Mouse (Mus musculus) left cerebral cortex, postnatal 4 days (tissue): Measurements from ENCODE around the gene Lrrc3c. TPM values are rescaled to one million over a fixed set of nuclear protein-coding genes. Genes with fewer than 3 reads are reported as not detected.
"Not testable (repeated sequence)": the region's sequence is repeated elsewhere in the genome, so short reads cannot be mapped to it uniquely, and the experiment has no call there.

ENCODE experiments used
- DNase-seq: peaks from one replicate; pipeline ENCODE4 v3.0.0-alpha.2; 2022
- intact Hi-C: fragments of 180-260 bp; cut with DNase I; formaldehyde crosslinking; loops from one replicate; pipeline ENCODE4 v1.15.1; 2025
- total RNA-seq, 2 experiments: library from RNA; stranded (reverse); gene quantifications; 2 replicates each; pipeline ENCODE4 v1.2.3; 2021

Gene Lrrc3c
- total RNA-seq, 2 experiments from 2014 or later = not detected

- intact Hi-C loops, DNase-seq: not testable (repeated sequence)
Measured at GRCm38 (mm10) chr11:98624381-98624780, 26.3 kb downstream of the Lrrc3c start.

- intact Hi-C loops = no loop called here
- DNase-seq = no peak
Measured at GRCm38 (mm10) chr11:98625611-98626410, 27.7 kb downstream of the Lrrc3c start, which contains the start of the genes Gm12355 and Gsdma3. Gm12355 (minus strand) TSS chr11:98625661. Gsdma3 (plus strand) TSS chr11:98626360.

GRCm38 (mm10) chr11:98628706-98629105, 30.6 kb downstream of the Lrrc3c start:
- no peak for DNase-seq
- intact Hi-C loops = no loop called here

- intact Hi-C loops = no loop called here
Measured at GRCm38 (mm10) chr11:98630646-98631045, 32.6 kb downstream of the Lrrc3c start.

GRCm38 (mm10) chr11:98635312-98635970, 37.4 kb downstream of the Lrrc3c start:
- intact Hi-C loops = not testable (repeated sequence)
- peak; percentile 24 for DNase-seq

More at GRCm38 (mm10) chr11:98630646-98631045, 32.6 kb downstream of the Lrrc3c start:
- no peak for DNase-seq

GRCm38 (mm10) chr11:98637501-98637900, 39.4 kb downstream of the Lrrc3c start:
- intact Hi-C loops = no loop called here
- no peak for DNase-seq

- intact Hi-C loops = no loop called here
- DNase-seq = no peak
Measured at GRCm38 (mm10) chr11:98640091-98640490, 42.0 kb downstream of the Lrrc3c start.

GRCm38 (mm10) chr11:98644757-98645156, 46.7 kb downstream of the Lrrc3c start:
- intact Hi-C loops = no loop called here
- no peak for DNase-seq

GRCm38 (mm10) chr11:98645946-98646345, 47.9 kb downstream of the Lrrc3c start:
- intact Hi-C loops = no loop called here
- DNase-seq = no peak

- intact Hi-C loops = no loop called here
- DNase-seq = no peak
Measured at GRCm38 (mm10) chr11:98646459-98646858, 48.4 kb downstream of the Lrrc3c start, which contains the start of gene Gsdma2. Gsdma2 (plus strand) TSS chr11:98646759.

Other genes with a start within 250 kb of the Lrrc3c start
- gene Ppp1r1b, start 249.9 kb upstream of the Lrrc3c start, total RNA-seq = 10 to 100 TPM; 52.3 to 53.4 TPM
- 10 to 100 TPM; 21.3 to 26.0 TPM for gene Stard3, start 239.9 kb upstream of the Lrrc3c start, total RNA-seq
- gene Tcap, start 214.5 kb upstream of the Lrrc3c start, total RNA-seq = under 1 TPM; 0.56 to 0.64 TPM
- gene Pnmt, start 211.8 kb upstream of the Lrrc3c start, total RNA-seq = 1 to 10 TPM in 1 of 2 experiments, not detected in 1; 1.0 TPM
- gene Pgap3, start 197.8 kb upstream of the Lrrc3c start, total RNA-seq = 1 to 10 TPM; 7.6 to 9.2 TPM
- gene Erbb2, start 185.8 kb upstream of the Lrrc3c start, total RNA-seq = 1 to 10 TPM; 3.9 to 4.1 TPM
- 100 to 1,000 TPM; 111 to 118 TPM for gene Mien1, start 159.3 kb upstream of the Lrrc3c start, total RNA-seq
- gene Grb7, start 151.9 kb upstream of the Lrrc3c start, total RNA-seq = 1 to 10 TPM; 2.2 to 2.3 TPM
- under 1 TPM; 0.38 to 0.46 TPM for gene Ikzf3, start 52.3 kb upstream of the Lrrc3c start, total RNA-seq
- not detected for gene Zpbp2, start 47.2 kb upstream of the Lrrc3c start, total RNA-seq
- 10 to 100 TPM; 60.7 to 64.9 TPM for gene Ormdl3, start 10.9 kb upstream of the Lrrc3c start, total RNA-seq
- 10 to 100 TPM; 24.2 to 26.4 TPM for gene Gm12355, start 27.4 kb downstream of the Lrrc3c start, total RNA-seq
- not detected for gene Gsdma3, start 28.1 kb downstream of the Lrrc3c start, total RNA-seq
- gene Gsdma2, start 48.5 kb downstream of the Lrrc3c start, total RNA-seq = not detected
- not detected for gene Gsdma, start 66.1 kb downstream of the Lrrc3c start, total RNA-seq
- 100 to 1,000 TPM; 131 to 145 TPM for gene Psmd3, start 84.3 kb downstream of the Lrrc3c start, total RNA-seq
- not detected for gene Csf3, start 103.0 kb downstream of the Lrrc3c start, total RNA-seq
- 10 to 100 TPM; 96.8 to 99.4 TPM for gene Med24, start 131.1 kb downstream of the Lrrc3c start, total RNA-seq
- 1,000 to 10,000 TPM; 1,274 to 1,289 TPM for gene Thra, start 142.3 kb downstream of the Lrrc3c start, total RNA-seq
- 10 to 100 TPM; 31.9 TPM for gene Nr1d1, start 177.0 kb downstream of the Lrrc3c start, total RNA-seq
- gene Msl1, start 197.2 kb downstream of the Lrrc3c start, total RNA-seq = 100 to 1,000 TPM; 163 to 166 TPM
- 10 to 100 TPM; 61.0 to 67.1 TPM for gene Casc3, start 206.6 kb downstream of the Lrrc3c start, total RNA-seq
- gene Rapgefl1, start 238.5 kb downstream of the Lrrc3c start, total RNA-seq = 10 to 100 TPM; 87.3 to 91.8 TPM